Mouse (Mus musculus) urinary bladder, postnatal 4 days (tissue): ENCODE measurements around the gene Tcf7l1.

Source experiments
- DNase-seq, 2 experiments: peaks; one replicate each; pipeline ENCODE4 v3.0.0; 2021 to 2022; ENCODE audit warnings: low spot score in 2 of 2

Tcf7l1 gene

DNA sequence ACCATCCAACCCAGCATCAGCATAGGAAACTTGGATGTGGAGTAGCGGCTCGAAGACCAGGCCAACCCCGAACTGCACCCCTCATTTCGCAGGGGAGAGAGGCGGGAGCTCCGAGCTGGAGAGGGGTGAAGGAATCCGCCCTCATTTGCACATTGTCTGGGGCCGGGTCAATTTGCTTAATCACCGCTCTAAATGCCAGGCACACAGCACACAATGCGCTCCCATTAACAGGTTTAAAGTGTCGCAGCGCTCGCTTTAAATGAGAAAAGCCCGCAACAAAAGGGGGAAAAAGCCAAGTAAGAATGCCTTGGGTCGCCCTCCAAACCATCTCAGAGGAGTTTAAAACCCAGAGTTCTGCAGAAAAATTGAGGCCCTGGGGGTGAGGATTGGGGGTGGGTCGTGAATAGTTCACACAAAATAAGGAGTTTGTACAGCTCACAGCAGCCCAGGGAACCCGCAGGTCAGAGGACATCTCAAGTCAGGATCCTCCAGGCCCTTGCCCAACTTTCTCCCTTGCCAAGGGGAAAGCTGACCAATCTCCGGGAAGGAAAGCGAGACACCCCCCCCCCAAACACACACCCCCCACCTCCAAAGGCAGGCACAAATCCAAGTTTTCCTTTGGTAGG lies 1.6 kb downstream of the Tcf7l1 start:
- DNase-seq, result no peak

GRCm38 (mm10) chr6:72783780-72784179 lies 5.3 kb downstream of the Tcf7l1 start:
- DNase-seq, result no peak

DNA sequence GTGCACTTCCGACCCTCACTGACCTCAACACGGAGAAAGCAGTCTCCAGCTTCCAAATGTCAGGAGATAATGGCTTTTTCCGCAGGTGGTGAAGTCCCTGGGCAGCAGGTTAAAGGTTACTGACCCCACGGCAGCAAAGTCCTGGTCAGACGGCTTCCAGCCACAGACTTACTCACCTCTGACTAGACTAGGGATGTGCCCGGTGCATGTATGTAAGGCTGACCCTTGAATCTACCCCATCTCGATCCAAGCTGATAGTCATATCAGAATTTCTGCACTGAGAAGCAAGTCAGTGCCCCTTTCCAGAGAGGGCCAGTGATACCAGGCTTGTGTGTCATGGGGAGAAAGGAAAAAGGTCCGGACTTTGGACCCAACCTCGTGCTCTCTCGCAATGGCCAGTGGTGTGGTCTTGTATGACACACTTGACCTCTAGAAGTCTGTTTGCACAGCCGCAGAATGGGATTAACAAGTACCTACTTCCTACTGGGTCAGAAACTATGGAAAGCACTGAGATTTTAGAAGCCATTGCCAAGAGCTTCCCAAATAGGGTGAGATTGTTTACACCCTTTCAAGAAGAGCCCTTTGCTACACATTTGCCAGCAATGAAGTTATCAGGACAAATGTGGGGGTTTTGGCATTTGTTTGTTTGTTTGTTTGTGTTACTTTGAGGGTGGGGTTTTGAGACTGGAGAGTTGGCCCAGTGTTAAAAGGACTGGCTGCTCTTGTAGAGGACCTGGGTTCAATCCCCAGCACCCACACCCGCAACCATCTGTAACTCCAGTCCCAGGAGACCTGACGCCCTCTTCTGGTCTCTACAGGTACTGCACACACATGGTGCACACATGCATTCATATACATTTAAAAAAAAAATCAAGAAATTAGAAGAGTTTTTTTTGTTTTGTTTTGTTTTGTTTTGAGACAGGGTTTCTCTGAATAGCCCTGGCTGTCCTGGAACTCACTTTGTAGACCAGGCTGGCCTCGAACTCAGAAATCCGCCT lies 10.0 kb downstream of the Tcf7l1 start:
- DNase-seq, result no peak

- no peak for DNase-seq
Observed at GRCm38 (mm10) chr6:72777212-72777611, 11.8 kb downstream of the Tcf7l1 start.

- no peak for DNase-seq
Observed at GRCm38 (mm10) chr6:72774275-72774674, 14.8 kb downstream of the Tcf7l1 start.

- DNase-seq, result no peak
Observed at GRCm38 (mm10) chr6:72769915-72770776, 18.9 kb downstream of the Tcf7l1 start.

DNA sequence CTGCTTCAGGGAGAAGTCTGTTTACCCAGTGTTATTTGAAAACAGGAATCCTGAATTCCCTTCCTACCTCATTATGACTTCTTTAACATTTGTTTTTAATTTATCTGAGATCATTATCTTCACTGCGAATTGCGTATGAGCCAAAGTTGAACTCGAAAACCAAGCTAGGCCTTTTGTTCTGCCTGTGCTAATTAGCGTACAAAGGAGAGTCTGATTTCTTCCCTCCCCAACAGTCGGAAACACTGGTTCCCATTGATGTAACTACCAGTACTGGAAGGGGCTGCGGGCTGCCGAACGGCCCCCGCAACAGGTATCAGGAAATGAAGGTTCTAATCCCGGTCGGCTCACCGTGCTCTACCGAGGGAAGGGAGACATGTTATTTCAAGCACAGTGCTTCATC lies 19.7 kb downstream of the Tcf7l1 start:
- no peak for DNase-seq

GRCm38 (mm10) chr6:72768804-72769203 lies 20.2 kb downstream of the Tcf7l1 start:
- peak in 1 of 2 experiments; percentile 46 for DNase-seq

- DNase-seq, result no peak
Observed at GRCm38 (mm10) chr6:72768097-72768496, 21.0 kb downstream of the Tcf7l1 start.

DNA sequence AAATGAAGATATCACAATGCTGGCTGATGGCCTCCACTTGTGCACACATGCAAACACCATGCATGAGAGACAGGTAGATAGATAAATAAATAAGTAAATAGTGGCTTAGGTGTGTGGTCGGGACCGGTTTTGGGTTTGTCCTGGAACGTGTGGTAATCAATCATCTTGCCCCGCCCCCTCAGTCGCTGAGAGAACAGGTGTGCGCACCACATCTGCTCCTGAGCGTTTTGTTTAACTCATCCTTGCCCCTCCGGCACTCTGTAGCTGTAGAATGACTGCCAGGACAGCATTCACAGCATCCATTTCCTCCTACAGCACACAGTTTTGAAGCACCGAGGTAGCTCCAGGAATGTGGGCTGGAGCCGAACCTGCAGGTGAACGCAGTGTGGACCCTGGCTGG lies 25.4 kb downstream of the Tcf7l1 start:
- no peak for DNase-seq

GRCm38 (mm10) chr6:72761645-72762044 lies 27.4 kb downstream of the Tcf7l1 start:
- peak in 1 of 2 experiments; percentile 29 for DNase-seq

DNA sequence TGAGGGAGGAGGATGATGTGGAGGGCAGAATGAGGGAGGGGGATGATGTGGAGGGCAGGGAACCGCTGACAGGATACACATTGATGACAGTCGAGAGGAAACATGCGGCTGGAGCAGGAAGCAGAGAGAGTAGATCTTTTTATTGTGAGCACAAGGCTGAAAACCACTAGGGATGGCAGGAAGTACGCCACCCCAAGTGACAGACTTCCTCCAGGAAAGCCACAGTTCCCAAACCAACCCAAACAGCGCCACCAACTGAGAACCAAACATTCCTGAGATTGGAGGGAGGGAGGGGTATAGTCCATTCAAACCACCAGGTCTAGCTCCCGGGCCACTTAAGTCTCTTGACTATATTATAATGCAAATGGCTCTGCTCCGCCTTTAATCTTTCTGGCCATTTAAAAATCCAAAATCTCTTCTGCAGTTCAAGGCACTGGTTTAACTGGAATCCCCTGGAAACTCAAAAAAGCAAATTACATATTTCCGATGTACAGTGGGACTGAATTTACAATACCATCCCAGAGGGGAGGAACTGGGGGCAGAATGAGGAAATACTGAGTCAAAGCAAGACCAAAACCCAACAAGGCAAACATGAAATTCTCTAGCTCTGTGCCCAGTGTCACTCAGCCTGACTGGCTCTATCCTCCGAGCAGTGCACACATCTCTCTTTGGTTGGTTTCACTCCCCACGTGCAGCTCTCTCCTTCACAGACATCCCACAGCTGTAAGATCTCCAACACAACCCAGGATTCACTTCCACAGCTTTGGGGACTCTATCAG lies 30.6 kb downstream of the Tcf7l1 start:
- DNase-seq, result no peak

- DNase-seq, result no peak
Observed at GRCm38 (mm10) chr6:72755267-72755889, 33.7 kb downstream of the Tcf7l1 start.

- no peak for DNase-seq
Observed at GRCm38 (mm10) chr6:72754215-72754614, 34.8 kb downstream of the Tcf7l1 start.

DNA sequence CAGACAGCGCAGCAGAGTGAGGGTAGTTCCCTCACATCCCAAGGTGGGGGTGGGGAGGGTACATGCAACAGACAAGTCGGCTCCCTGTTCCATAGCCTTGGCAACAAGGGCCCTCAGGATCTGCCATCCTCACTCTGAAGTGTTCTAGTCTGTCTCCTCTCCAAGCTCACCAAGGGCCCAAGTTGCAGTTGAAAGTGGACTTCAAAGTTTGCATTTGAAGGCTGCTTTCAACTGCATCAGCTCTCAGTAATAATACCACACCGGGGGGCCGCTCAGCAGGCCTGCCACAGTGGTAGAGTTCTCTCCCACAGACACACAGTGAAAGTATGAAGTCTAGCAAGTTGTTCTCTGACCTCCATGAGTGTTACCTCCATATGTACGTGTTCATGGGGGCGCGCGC lies 35.3 kb downstream of the Tcf7l1 start:
- no peak for DNase-seq

DNA sequence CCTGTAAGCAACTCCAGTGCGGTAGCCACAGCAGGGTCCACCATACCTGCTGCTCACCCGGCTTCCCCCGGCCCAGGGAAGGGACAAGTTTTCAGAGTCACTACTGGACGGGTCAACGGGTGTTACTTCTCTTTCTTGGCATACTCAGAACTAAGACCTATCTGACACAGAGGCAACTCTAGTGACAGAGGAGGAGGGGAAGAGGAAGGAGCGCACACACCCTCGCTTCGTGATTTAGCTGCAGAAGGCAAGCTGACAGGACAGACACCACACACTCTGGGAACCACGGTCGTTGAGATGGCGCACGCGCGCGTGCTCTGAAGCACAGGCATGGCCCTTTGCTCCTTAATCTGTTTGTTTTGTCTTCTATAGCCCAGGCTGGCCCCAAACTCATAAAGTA lies 36.2 kb downstream of the Tcf7l1 start:
- no peak for DNase-seq

DNA sequence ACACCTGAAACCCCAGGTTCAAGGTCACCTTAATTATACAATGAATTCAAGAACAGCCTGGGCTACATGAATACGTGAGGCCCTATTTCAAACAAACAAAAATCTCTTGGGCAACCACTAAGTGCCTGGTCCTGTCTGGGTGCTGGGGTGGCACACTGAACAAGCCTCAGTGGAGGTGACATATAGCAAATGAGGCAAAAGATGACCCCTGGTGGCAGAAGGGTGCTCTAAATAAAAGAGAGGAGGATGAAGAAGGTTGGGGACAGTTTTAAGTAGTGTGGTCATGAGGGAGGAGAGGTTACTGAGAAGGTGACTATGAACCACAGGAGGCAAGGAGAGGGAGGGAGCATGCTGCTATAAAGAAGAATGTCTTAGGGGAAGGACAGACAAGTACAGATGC lies 37.8 kb downstream of the Tcf7l1 start:
- DNase-seq, result no peak

DNA sequence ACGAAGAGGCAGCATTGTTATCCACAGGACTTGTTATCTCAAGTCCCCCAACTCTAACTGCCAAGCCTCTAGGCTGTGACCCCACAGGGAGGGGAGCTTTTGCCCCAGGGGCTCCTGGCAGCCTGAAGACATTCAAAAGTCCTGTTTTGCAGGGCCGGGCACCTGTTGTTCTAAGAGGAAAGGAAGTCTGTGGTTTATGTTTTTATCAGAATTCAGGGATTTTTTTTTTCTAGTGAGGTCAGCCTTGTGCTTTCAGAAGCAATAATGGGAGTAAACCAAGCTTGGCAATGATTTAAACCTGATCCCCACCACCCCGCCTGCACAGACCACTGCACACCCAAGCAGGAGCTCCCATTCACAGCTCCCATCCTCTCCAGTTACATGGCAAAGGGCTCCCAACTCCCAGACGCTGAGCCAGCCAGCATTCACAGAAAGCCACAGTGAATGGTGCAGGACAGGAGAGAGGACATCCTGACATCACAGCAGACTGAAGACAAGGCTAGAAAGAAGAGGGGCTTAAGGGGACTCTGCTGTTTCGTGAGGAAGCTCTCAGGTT lies 40.1 kb downstream of the Tcf7l1 start:
- DNase-seq, result no peak

GRCm38 (mm10) chr6:72748421-72748820 lies 40.6 kb downstream of the Tcf7l1 start:
- DNase-seq, result no peak

DNA sequence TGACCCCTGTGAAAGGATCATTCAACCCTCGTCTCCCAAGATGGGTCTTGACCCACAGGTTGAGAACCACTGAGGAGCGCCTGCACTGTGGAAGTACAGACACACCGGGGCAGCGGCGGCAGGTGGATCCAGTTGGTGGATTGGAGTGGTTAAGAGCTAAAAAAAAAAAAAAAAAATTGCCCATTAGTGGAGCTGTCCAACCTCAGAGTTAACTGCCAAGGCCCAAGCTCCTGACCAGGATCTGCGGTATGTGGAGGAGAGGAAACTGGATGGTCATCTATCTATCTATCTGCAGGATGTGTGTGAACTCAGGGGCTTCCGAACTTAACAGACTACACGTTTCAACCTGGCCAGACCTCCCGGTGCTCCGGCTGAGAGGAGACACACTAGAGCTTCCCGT lies 41.2 kb downstream of the Tcf7l1 start:
- no peak for DNase-seq

GRCm38 (mm10) chr6:72747156-72747555 lies 41.9 kb downstream of the Tcf7l1 start:
- no peak for DNase-seq
